Mouse (Mus musculus) liver, embryonic 11.5 days (tissue): Measurements from ENCODE around the gene Fbxl14. TPM values are rescaled to one million over a fixed set of nuclear protein-coding genes. Genes with fewer than 3 reads are reported as not detected.

Experiments
- ATAC-seq: fragments of 200-750 bp; cut with Nextera tagmentation; replicated peaks from 2 replicates; pipeline ENCODE4 v1.8.0; 2017; ENCODE audit warnings: moderate number of reproducible peaks, mild to moderate bottlenecking, moderate TSS enrichment, moderate library complexity; ENCODE audit not compliant: low FRiP score
- DNase-seq: peaks from one replicate; pipeline ENCODE4 v3.0.0-alpha.2; 2017; ENCODE audit warnings: low spot score
- H3K27ac ChIP-seq: fragments of 300-500 bp; sonication (generic); 2 replicates; pipeline ENCODE4 v1.5.1; 2014; ENCODE audit warnings: mild to moderate bottlenecking, low read depth, low read length, control low read depth
- H3K27me3 ChIP-seq: fragments of 300-500 bp; sonication (generic); replicated peaks from 2 replicates; pipeline ENCODE4 v1.6.1; 2014; ENCODE audit warnings: low read length, mixed read lengths; ENCODE audit not compliant: control insufficient read depth, insufficient read depth
- H3K36me3 ChIP-seq: fragments of 300-500 bp; sonication (generic); 2 replicates; pipeline ENCODE4 v1.6.1; 2014; ENCODE audit warnings: mild to moderate bottlenecking, low read length, moderate library complexity, mixed read lengths; ENCODE audit not compliant: control insufficient read depth, insufficient read depth
- H3K4me1 ChIP-seq: fragments of 300-500 bp; sonication (generic); replicated peaks from 2 replicates; pipeline ENCODE4 v1.6.1; 2014; ENCODE audit warnings: low read length, mixed read lengths; ENCODE audit not compliant: control insufficient read depth, insufficient read depth
- H3K4me2 ChIP-seq: fragments of 300-500 bp; sonication (generic); 2 replicates; pipeline ENCODE4 v1.6.1; 2014; ENCODE audit warnings: mild to moderate bottlenecking, control low read depth, moderate library complexity
- H3K4me3 ChIP-seq: fragments of 300-500 bp; sonication (generic); 2 replicates; pipeline ENCODE4 v1.5.1; 2014; ENCODE audit warnings: low read depth, low read length, control low read depth
- H3K9ac ChIP-seq: fragments of 300-500 bp; sonication (generic); 2 replicates; pipeline ENCODE4 v1.6.1; 2014; ENCODE audit warnings: low read depth, low read length, control low read depth
- H3K9me3 ChIP-seq: fragments of 300-500 bp; sonication (generic); 2 replicates; pipeline ENCODE4 v1.6.1; 2016; ENCODE audit warnings: low read length, inconsistent platforms, mixed read lengths; ENCODE audit not compliant: control insufficient read depth
- WGBS: fragments of 180-500 bp; shearing (Covaris S2); extraction: QIAGEN DNeasy Blood & Tissue Kit; methylation state at CpG from one replicate; pipeline ENCODE4 v1.1.7; 2014; 5-methylcytosine and 5-hydroxymethylcytosine counted together
- polyA plus RNA-seq: library from polyadenylated mRNA; unstranded; fragments of >200 nt; fragmentation: Nextera tagmentation; extraction: Ambion mirVana; gene quantifications from 2 replicates; pipeline ENCODE4 v1.2.1, GENCODE M21; 2014

The Fbxl14 gene
- polyA plus RNA-seq, 1 experiment from 2014 or later: 6.9 TPM

- Histone ChIP-seq H3K9me3 (no peaks in the 10 kb centered on the region), H3K9ac (no peak overlapping the region), H3K27me3 (no peaks in the 10 kb centered on the region), H3K4me2 (no peak overlapping the region), H3K27ac (no peak overlapping the region), H3K4me1 (no peaks in the 10 kb centered on the region), H3K36me3 (no peaks in the 10 kb centered on the region), H3K4me3 (no peak overlapping the region)
- ATAC-seq (no peak), DNase-seq (no peak)
- 81% methylated on average over 11 of the region's 11 CpGs for WGBS
Observed at GRCm38 (mm10) chr6:119512701-119513100, 33.2 kb downstream of the Fbxl14 start.

- no peaks in the 10 kb centered on the region for H3K27me3 ChIP-seq
- H3K9me3 ChIP-seq: no peaks in the 10 kb centered on the region
- WGBS: 76% methylated on average over 5 of the region's 5 CpGs
- ATAC-seq (no peak), DNase-seq (no peak)
- H3K4me2 ChIP-seq: no peak overlapping the region
- no peak overlapping the region for H3K9ac ChIP-seq
- H3K4me3 ChIP-seq: no peak overlapping the region
- no peak overlapping the region for H3K27ac ChIP-seq
- H3K4me1 ChIP-seq: no peaks in the 10 kb centered on the region
- H3K36me3 ChIP-seq: no peaks in the 10 kb centered on the region
Observed at GRCm38 (mm10) chr6:119513452-119513851, 34.0 kb downstream of the Fbxl14 start.

GRCm38 (mm10) chr6:119514085-119514484, 34.6 kb downstream of the Fbxl14 start:
- Histone ChIP-seq H3K9ac (no peak overlapping the region), H3K9me3 (no peaks in the 10 kb centered on the region), H3K36me3 (no peaks in the 10 kb centered on the region), H3K27ac (no peak overlapping the region), H3K4me2 (no peak overlapping the region), H3K4me3 (no peak overlapping the region), H3K27me3 (no peaks in the 10 kb centered on the region), H3K4me1 (no peaks in the 10 kb centered on the region)
- no peak for ATAC-seq
- 87% methylated on average over 7 of the region's 7 CpGs for WGBS
- DNase-seq: no peak

GRCm38 (mm10) chr6:119520731-119521130, 41.3 kb downstream of the Fbxl14 start:
- no peak overlapping the region for H3K4me3 ChIP-seq
- no peaks in the 10 kb centered on the region for H3K36me3 ChIP-seq
- no peak overlapping the region for H3K9ac ChIP-seq
- H3K27ac ChIP-seq: no peak overlapping the region
- DNase-seq (no peak), ATAC-seq (no peak)
- WGBS: 46% methylated on average over 9 of the region's 9 CpGs
- H3K27me3 ChIP-seq: no peaks in the 10 kb centered on the region
- 0 out of 2 replicates have a peak, but pooled peaks cover 2% of the 10 kb centered on the region for H3K4me1 ChIP-seq
- H3K4me2 ChIP-seq: no peak overlapping the region
- no peaks in the 10 kb centered on the region for H3K9me3 ChIP-seq

GRCm38 (mm10) chr6:119521482-119521900, 42.0 kb downstream of the Fbxl14 start:
- no peaks in the 10 kb centered on the region for H3K27me3 ChIP-seq
- H3K4me1 ChIP-seq: 0 out of 2 replicates have a peak, but pooled peaks cover 2% of the 10 kb centered on the region
- H3K4me3 ChIP-seq: no peak overlapping the region
- H3K36me3 ChIP-seq: no peaks in the 10 kb centered on the region
- DNase-seq (no peak), ATAC-seq (no peak)
- H3K9me3 ChIP-seq: no peaks in the 10 kb centered on the region
- WGBS: 76% methylated on average over 3 of the region's 3 CpGs
- no peak overlapping the region for H3K9ac ChIP-seq
- no peak overlapping the region for H3K4me2 ChIP-seq
- H3K27ac ChIP-seq: no peak overlapping the region

GRCm38 (mm10) chr6:119521931-119522391, 42.5 kb downstream of the Fbxl14 start:
- no peak overlapping the region for H3K4me2 ChIP-seq
- no peak overlapping the region for H3K4me3 ChIP-seq
- H3K9ac ChIP-seq: no peak overlapping the region
- H3K27ac ChIP-seq: no peak overlapping the region
- DNase-seq (no peak), ATAC-seq (no peak)
- WGBS: 30% methylated on average over 3 of the region's 3 CpGs
- no peaks in the 10 kb centered on the region for H3K36me3 ChIP-seq
- no peaks in the 10 kb centered on the region for H3K27me3 ChIP-seq
- H3K4me1 ChIP-seq: 0 out of 2 replicates have a peak, but pooled peaks cover 2% of the 10 kb centered on the region
- no peaks in the 10 kb centered on the region for H3K9me3 ChIP-seq

GRCm38 (mm10) chr6:119526498-119526897, 47.0 kb downstream of the Fbxl14 start:
- Histone ChIP-seq H3K4me2 (no peak overlapping the region), H3K9ac (no peak overlapping the region), H3K4me1 (0 out of 2 replicates have a peak, but pooled peaks cover 2% of the 10 kb centered on the region), H3K36me3 (no peaks in the 10 kb centered on the region), H3K27ac (no peak overlapping the region), H3K9me3 (no peaks in the 10 kb centered on the region), H3K4me3 (no peak overlapping the region), H3K27me3 (no peaks in the 10 kb centered on the region)
- no peak for DNase-seq
- ATAC-seq: no peak
- WGBS: 72% methylated on average over 5 of the region's 5 CpGs

GRCm38 (mm10) chr6:119529659-119530058, 50.2 kb downstream of the Fbxl14 start:
- Histone ChIP-seq H3K4me3 (no peak overlapping the region), H3K9me3 (no peaks in the 10 kb centered on the region), H3K4me1 (no peaks in the 10 kb centered on the region), H3K27ac (no peak overlapping the region), H3K4me2 (no peak overlapping the region), H3K27me3 (no peaks in the 10 kb centered on the region), H3K9ac (no peak overlapping the region), H3K36me3 (no peaks in the 10 kb centered on the region)
- 59% methylated on average over 3 of the region's 3 CpGs for WGBS
- no peak for DNase-seq
- ATAC-seq: no peak
